Mouse (Mus musculus): ENCODE data around the gene Grsf1.
A peak's percentile ranks its signal among the peaks of the same experiment; 100 is the strongest.

Gene Grsf1

GRCm38 (mm10) chr5:88630883-88631282, 45.1 kb downstream of the Grsf1 start:
- DNase-seq (ENCODE audit: low spot score in 2 of 2) = no peak

GRCm38 (mm10) chr5:88629987-88630386, 46.0 kb downstream of the Grsf1 start:
- DNase-seq (ENCODE audit: low spot score in 2 of 2) = no peak

GRCm38 (mm10) chr5:88629125-88629524, 46.8 kb downstream of the Grsf1 start:
- DNase-seq (ENCODE audit: low spot score in 2 of 2) = no peak

- no peak for DNase-seq (ENCODE audit: low spot score in 2 of 2)
Measured at GRCm38 (mm10) chr5:88627545-88627944, 48.4 kb downstream of the Grsf1 start.

- no peak for DNase-seq (ENCODE audit: low spot score in 2 of 2)
Measured at GRCm38 (mm10) chr5:88616988-88617387, 59.0 kb downstream of the Grsf1 start.

GRCm38 (mm10) chr5:88614129-88614528, 61.8 kb downstream of the Grsf1 start:
- peak in 1 of 2 experiments; percentile 58 for DNase-seq (ENCODE audit: low spot score in 2 of 2)

Measured in right cerebral cortex, postnatal 36 days (tissue).